Mouse (Mus musculus): ENCODE results near the gene Ripk4.

The Ripk4 gene

DNA sequence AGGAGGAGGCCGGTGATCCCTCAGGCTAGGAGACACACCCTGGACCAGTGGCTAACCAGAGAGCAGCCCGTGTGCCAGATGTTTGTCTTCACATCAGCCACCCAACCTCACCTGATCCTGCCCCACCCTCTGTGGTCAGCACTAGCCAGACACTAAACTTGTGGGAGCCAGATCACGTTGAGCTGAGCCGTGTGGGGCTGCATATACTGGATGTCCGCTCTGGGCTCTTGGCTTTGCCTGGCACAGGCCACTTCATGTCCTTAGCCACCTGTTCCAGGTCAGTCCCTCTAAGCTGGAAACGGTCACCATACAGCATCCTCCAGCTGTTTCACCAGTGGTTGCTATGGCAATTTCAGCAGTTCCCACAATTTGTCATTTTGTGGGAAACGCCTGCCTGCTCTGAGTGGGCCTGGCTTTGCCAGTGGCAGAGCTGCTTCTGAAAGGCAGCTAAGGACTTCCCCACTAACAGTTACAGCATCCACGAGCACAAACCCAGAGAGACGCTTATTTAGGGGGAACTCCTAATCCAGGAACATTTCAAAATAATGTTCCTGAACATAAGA lies 28.7 kb downstream of the Ripk4 start:
- peak; percentile 4 for DNase-seq (ENCODE audit: low spot score)

DNA sequence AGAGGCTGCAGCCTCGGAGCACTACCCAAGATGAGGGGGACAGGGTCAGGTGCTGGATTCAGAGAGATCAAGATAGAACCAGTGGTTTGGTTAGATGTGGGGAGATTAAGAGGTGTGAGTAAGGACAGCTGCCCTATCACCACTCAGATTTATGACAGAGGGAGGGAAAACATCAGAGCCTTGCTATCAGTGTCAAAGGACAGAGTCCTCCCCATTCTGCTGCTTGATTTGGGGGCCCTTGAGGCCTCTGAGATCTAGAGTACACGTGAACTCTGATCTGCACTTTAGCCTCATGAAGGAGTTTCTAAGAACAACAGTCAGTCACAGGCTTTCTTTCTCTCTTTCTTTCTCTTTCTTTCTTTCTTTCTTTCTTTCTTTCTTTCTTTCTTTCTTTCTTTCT lies 30.0 kb downstream of the Ripk4 start:
- DNase-seq (ENCODE audit: low spot score): no peak

DNA sequence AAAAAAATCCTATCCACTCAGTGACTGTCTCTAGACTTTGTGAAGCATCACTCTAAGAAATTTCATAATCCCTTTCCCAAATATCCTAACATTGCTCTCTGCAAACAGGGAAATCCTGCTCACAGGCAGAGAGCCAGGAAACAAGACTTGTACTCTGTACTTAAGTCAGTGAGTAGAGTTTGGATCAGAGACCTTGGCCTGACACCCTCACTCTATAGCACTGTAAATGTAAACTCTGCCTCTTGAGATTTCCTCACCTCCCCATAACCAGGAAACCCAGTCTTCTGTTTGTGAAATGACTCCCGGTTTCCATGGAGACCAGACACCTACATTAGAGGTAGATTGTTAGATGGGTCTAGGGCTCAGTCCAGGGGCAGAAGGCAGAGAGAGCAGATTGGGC lies 33.3 kb downstream of the Ripk4 start:
- no peak for DNase-seq (ENCODE audit: low spot score)

DNA sequence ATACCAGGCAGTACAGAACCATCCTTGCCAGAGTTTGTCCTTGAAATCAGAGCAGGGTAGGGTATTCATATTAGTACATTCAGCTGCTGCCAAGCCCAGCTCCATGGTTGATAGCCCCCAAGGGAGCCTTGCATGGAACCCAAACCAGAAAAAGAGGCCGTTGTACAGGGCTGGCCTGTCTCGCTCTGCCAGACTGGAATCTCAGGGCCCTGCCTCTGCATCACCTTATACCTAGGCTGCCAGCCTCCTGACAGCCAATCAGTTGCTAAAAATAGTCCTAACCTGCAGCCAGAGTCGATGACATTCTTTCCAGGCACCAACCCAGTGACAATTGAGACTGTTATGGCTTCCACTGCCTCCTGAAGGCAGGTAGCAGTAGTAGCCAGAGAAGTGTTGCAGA lies 37.2 kb downstream of the Ripk4 start:
- no peak for DNase-seq (ENCODE audit: low spot score)

DNA sequence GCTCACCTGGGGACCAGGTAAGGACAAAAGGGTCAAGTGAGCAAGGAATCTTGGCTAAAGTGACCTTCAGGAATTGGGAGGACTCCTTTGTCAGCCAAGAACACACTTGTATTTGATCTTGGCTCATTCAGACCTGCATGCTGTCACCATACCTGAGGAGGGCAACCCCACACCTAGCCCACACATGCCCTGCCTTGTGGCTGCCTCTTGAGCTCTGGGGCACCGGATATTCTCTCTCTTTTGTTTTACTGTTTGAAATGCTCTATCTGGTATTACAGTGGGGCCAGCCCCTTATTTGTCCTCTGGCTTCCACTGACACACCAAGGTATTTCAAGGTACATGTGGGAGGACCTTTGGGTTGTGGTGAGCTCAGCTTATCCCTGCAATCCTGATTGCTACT lies 43.5 kb downstream of the Ripk4 start:
- DNase-seq (ENCODE audit: low spot score): no peak

DNA sequence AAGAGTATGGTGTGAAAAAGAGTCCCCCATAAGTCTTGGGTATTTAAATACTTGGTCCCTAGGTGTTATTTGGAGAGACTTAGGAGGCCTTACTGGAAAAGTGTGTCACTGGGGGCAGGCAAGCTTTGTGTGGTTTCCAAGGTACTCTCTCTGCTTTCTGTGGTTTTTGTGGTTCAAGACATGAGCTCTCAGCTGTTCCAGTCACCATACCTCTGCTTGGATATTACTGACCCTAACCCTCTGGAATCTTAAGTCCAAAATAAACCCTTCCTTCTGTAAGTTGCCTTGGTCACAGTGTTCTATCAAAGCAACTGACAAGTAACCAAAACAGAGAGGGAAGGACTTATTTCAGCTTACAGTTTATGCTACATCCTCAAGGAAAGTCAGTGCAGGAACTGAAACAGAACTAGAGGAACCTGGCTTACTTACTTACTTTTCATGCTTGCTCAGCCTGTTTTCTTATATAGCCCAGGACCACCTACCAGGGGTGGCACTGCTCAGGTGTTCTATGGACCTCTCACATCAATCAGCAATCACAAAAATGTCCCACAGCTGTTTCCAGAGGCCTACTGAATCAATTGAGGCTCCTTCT lies 44.1 kb downstream of the Ripk4 start:
- DNase-seq (ENCODE audit: low spot score): no peak

DNA sequence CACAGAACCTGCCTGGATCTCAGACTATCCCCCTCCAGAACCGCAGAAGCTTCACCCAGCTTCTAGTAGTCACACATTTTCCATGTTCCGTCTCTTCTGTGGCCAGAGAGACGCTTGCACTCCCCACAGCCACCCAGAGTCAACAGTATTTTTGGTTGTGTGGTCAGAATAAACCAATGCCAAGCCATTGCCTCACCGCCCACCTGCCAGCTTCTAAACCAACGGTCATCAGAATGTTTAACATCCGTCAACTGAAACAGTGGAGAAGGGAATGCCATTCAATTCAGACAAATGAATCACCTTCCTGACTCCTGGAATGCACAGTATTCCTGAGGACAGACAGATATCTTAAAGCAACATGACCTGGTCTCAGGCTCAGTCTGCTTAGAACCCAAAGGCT lies 47.0 kb downstream of the Ripk4 start:
- DNase-seq (ENCODE audit: low spot score): no peak

DNA sequence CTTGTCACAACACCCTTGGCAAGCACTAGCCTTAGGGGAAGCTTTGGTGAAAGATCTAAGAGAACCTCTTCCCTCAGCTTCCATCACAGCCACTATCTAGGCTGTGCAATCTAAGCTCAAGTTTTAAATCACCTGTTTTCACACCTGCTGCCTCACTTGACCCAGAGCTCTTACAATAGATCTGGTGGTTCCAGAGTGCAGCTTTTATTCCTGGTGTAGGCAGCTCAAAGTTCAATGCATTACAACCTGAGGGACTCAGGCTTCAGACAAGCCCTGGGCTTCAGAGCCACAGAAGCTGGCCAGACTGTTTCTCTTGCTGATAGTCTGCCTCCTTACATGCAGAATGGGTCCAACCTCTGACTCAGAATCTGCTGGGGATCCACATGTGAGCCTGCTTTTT lies 51.5 kb downstream of the Ripk4 start:
- no peak for DNase-seq (ENCODE audit: low spot score)

DNA sequence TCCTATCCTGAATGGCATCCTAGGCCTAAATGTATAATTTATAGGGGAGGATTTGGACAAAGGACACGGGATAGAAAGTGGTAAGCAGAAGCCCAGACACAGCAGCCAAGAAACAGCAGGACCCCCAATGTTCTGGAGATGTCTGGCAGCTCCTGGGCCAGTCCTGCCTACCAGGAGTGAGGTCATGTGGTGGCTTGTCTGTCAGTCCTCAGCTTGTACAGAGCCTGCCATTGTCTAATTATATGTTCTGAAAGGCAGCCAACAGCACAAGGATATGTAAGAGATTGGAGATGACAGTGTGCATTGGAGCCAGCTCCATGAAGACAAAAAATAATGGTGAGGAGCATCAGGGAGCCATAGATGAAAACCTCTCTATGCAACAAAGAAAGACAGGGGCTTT lies 61.7 kb downstream of the Ripk4 start:
- no peak for DNase-seq (ENCODE audit: low spot score)

DNA sequence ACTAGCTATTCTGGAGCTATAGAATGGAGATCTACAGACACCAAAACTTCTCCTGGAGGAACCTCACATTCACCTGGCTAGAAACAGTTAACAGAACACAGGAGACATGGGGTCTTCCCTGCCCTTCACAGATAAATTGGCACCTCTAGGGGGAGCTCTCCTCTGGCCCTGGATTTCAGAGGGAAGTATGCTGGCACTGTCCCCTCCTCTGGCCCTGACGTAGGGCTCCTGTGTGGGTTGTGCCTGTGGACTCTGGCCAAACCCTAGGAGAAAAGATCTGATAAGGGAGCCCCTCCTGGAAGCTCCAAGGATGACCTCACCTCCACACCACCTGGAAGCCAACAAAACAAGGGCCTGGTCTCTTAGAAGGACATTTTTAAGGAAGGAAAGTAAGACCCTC lies 65.8 kb downstream of the Ripk4 start:
- peak; percentile 13 for DNase-seq (ENCODE audit: low spot score)

DNA sequence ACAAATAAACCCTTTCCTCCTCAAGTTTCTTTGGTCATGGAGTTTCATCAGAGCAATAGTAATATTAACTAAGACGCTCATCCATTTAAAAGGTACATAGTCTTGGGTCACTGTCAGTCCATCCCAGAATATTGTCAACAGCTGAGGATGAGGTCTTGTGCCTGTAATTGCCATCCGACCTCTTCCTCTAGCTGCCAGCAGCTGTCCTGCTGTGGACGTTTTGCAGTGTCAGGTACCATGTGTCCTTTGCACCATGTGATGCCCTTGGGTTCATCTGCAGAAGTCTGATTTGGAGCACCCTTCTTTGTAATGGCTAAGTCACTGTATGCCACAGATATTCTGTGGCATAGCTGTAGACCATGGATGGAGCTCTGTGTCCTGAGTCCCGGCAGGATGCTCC lies 67.9 kb downstream of the Ripk4 start:
- no peak for DNase-seq (ENCODE audit: low spot score)
